19 mouse cellular contexts compared by ENCODE assay signal in genomic region chr9:63673494-63673805, GRCm38 (mm10).
DNase-seq lines count a peak whose midpoint lies in the region; ATAC-seq and TF ChIP-seq lines count a peak whose summit lies in the region.
"Had no signal": no experiment of that assay in that cellular context is flagged by ENCODE, and none has a peak within 500 bp of the region (broad histone marks: within the 10 kb centered on the region; RNA-seq: fewer than 3 reads in every experiment).

No protein-coding gene starts in this region.

- WGBS in heart, postnatal 0 days = 58% methylated on average over 3 of the region's 3 CpGs
- WGBS in limb, embryonic 14.5 days = 81% methylated on average over 3 of the region's 3 CpGs

- no peaks in the 10 kb centered on the region for H3K36me3 ChIP-seq in heart, postnatal 0 days (replicated peaks; ENCODE audit: control insufficient read depth, insufficient read depth, low read length)
- H3K36me3 ChIP-seq in limb, embryonic 14.5 days (ENCODE audit: control insufficient read depth, insufficient read depth, low read length) = peaks cover 6% of the 10 kb centered on the region; the same call in 1 of the 2 replicates
- H3K36me3 ChIP-seq: midbrain, embryonic 13.5 days had no signal

- no peak overlapping the region for H3K4me2 ChIP-seq in heart, postnatal 0 days (ENCODE audit: low read depth, low read length)
- H3K4me2 ChIP-seq in limb, embryonic 14.5 days (replicated peaks; ENCODE audit: low read depth, low read length, severe bottlenecking) = no peak overlapping the region
- H3K4me2 ChIP-seq: forebrain, embryonic 13.5 days; midbrain, embryonic 13.5 days had no signal

- DNase-seq in adrenal gland, postnatal 36 days = peak; percentile 34 to 39
- DNase-seq in adrenal gland, postnatal 25 days = no peak
- no peak for DNase-seq in heart, postnatal 0 days (ENCODE audit: low spot score)
- DNase-seq in heart, postnatal 4 days = no peak
- DNase-seq in limb, embryonic 14.5 days (ENCODE audit: low spot score) = no peak
- DNase-seq in spleen, adult 18-20 months = no peak
- DNase-seq in left cerebral cortex, postnatal 14 days (ENCODE audit: low spot score in 2 of 2) = no peak
- DNase-seq: cerebellum, postnatal 10 days; embryo, embryonic 11 days; heart, postnatal 36 days; liver, postnatal 0 days; retina, postnatal 1 day; right cerebral cortex, postnatal 4 days; thymus, adult 2 months had no signal

- no peaks in the 10 kb centered on the region for H3K27me3 ChIP-seq in heart, postnatal 0 days (ENCODE audit: control insufficient read depth, insufficient read depth, low read length)
- no peaks in the 10 kb centered on the region for H3K27me3 ChIP-seq in limb, embryonic 14.5 days (ENCODE audit: control insufficient read depth, insufficient read depth, low read length)
- H3K27me3 ChIP-seq: CH12.LX; forebrain, embryonic 13.5 days; midbrain, embryonic 13.5 days had no signal

- no peak for ATAC-seq in heart, postnatal 0 days (ENCODE audit: insufficient read depth, low read depth)
- ATAC-seq in limb, embryonic 14.5 days (ENCODE audit: low FRiP score, low read depth) = no peak
- ATAC-seq: forebrain, embryonic 13.5 days; hindbrain, embryonic 16.5 days; liver, postnatal 0 days; midbrain, embryonic 13.5 days had no signal

- H3K9me3 ChIP-seq in heart, postnatal 0 days (replicated peaks; ENCODE audit: control insufficient read depth, low read length) = no peaks in the 10 kb centered on the region
- no peaks in the 10 kb centered on the region for H3K9me3 ChIP-seq in limb, embryonic 14.5 days (ENCODE audit: control insufficient read depth, low read length)
- H3K9me3 ChIP-seq: forebrain, embryonic 13.5 days; midbrain, embryonic 13.5 days had no signal

- no peak overlapping the region for H3K4me3 ChIP-seq in heart, postnatal 0 days (ENCODE audit: low read depth, low read length)
- no peak overlapping the region for H3K4me3 ChIP-seq in brown adipose tissue, adult 24 weeks (ENCODE audit: insufficient read depth, low read depth, low read length)
- no peak overlapping the region for H3K4me3 ChIP-seq in limb, embryonic 14.5 days (replicated peaks; ENCODE audit: low read length)
- H3K4me3 ChIP-seq: forebrain, embryonic 13.5 days; midbrain, embryonic 13.5 days had no signal

- no peak for TF ChIP-seq POLR2A in limb, embryonic 14.5 days (IDR thresholded peaks at IDR 0.05; ENCODE audit: borderline replicate concordance, extremely low read depth, insufficient read depth, insufficient read length)

- intact Hi-C loops in left cerebral cortex, postnatal 14 days (cut with DNase I) = no loop called here

- H3K27ac ChIP-seq in heart, postnatal 0 days (ENCODE audit: low read depth) = 0 out of 2 replicates have a peak overlapping the region, but pooled peaks have one; percentile 41
- peak overlapping the region; percentile 27; the same call in 1 of the 2 replicates for H3K27ac ChIP-seq in brown adipose tissue, adult 24 weeks (replicated peaks; ENCODE audit: low read depth, low read length)
- peak overlapping the region; percentile 61; the same call in 1 of the 2 replicates for H3K27ac ChIP-seq in limb, embryonic 14.5 days (replicated peaks; ENCODE audit: low read depth, low read length)
- H3K27ac ChIP-seq: forebrain, embryonic 13.5 days; midbrain, embryonic 13.5 days had no signal

- no peak for TF ChIP-seq EP300 in heart, postnatal 0 days (IDR thresholded peaks at IDR 0.05; ENCODE audit: low read depth)

- H3K9ac ChIP-seq in heart, postnatal 0 days (replicated peaks; ENCODE audit: low read depth, low read length) = no peak overlapping the region
- no peak overlapping the region for H3K9ac ChIP-seq in limb, embryonic 14.5 days (ENCODE audit: low read depth, low read length, severe bottlenecking)
- H3K9ac ChIP-seq: forebrain, embryonic 13.5 days; liver, postnatal 0 days; midbrain, embryonic 13.5 days had no signal

- peaks cover 38% of the 10 kb centered on the region for H3K4me1 ChIP-seq in heart, postnatal 0 days (ENCODE audit: control insufficient read depth, insufficient read depth)
- H3K4me1 ChIP-seq in brown adipose tissue, adult 24 weeks (ENCODE audit: control insufficient read depth, insufficient read depth, insufficient read length, low read length) = peaks cover 22% of the 10 kb centered on the region
- peaks cover 31% of the 10 kb centered on the region for H3K4me1 ChIP-seq in limb, embryonic 14.5 days (ENCODE audit: control insufficient read depth, insufficient read depth, low read length)

- no peak for TF ChIP-seq CTCF in heart, postnatal 0 days (IDR thresholded peaks at IDR 0.05; ENCODE audit: low read depth)

Comparison
In these comparisons a context has a peak if more than half of its experiments do, and no peak if none do; other contexts are left out.
1. DNase-seq: peak in adrenal gland, postnatal 36 days (2 of 2); none in adrenal gland, postnatal 25 days (single experiment), heart, postnatal 0 days (single experiment), heart, postnatal 4 days (single experiment), limb, embryonic 14.5 days (single experiment), spleen, adult 18-20 months (0 of 2) and left cerebral cortex, postnatal 14 days (0 of 2).
2. Peak in every context shown above with its lines, with median percentiles within 50 percentile points of each other: H3K27ac ChIP-seq.